Mouse (Mus musculus): ENCODE results near the gene Dpy19l1.

Gene Dpy19l1

GRCm38 (mm10) chr9:24470166-24470565 is 32.8 kb downstream of the Dpy19l1 start:
- DNase-seq (ENCODE audit: low read depth): no peak

- DNase-seq (ENCODE audit: low read depth): peak; percentile 25
These were observed 35.8 kb downstream of the Dpy19l1 start for GRCm38 (mm10) chr9:24467186-24467585.

GRCm38 (mm10) chr9:24466649-24467048 is 36.3 kb downstream of the Dpy19l1 start:
- no peak for DNase-seq (ENCODE audit: low read depth)

- DNase-seq (ENCODE audit: low read depth): no peak
These were observed 41.5 kb downstream of the Dpy19l1 start for GRCm38 (mm10) chr9:24461379-24461961.

GRCm38 (mm10) chr9:24453833-24454232 is 49.1 kb downstream of the Dpy19l1 start:
- DNase-seq (ENCODE audit: low read depth): no peak

- no peak for DNase-seq (ENCODE audit: low read depth)
These were observed 52.0 kb downstream of the Dpy19l1 start for GRCm38 (mm10) chr9:24450976-24451375.

- no peak for DNase-seq (ENCODE audit: low read depth)
These were observed 52.4 kb downstream of the Dpy19l1 start for GRCm38 (mm10) chr9:24450524-24450923.

GRCm38 (mm10) chr9:24434901-24435300 is 68.0 kb downstream of the Dpy19l1 start:
- no peak for DNase-seq (ENCODE audit: low read depth)

GRCm38 (mm10) chr9:24429721-24430120 is 73.2 kb downstream of the Dpy19l1 start:
- DNase-seq (ENCODE audit: low read depth): no peak

- DNase-seq (ENCODE audit: low read depth): peak; percentile 62
These were observed 77.3 kb downstream of the Dpy19l1 start for GRCm38 (mm10) chr9:24425679-24426078.

- DNase-seq (ENCODE audit: low read depth): no peak
These were observed 79.7 kb downstream of the Dpy19l1 start for GRCm38 (mm10) chr9:24423241-24423640.

- DNase-seq (ENCODE audit: low read depth): no peak
These were observed 81.1 kb downstream of the Dpy19l1 start for GRCm38 (mm10) chr9:24421888-24422287.

- no peak for DNase-seq (ENCODE audit: low read depth)
These were observed 81.7 kb downstream of the Dpy19l1 start for GRCm38 (mm10) chr9:24421221-24421620.

- no peak for DNase-seq (ENCODE audit: low read depth)
These were observed 82.8 kb downstream of the Dpy19l1 start for GRCm38 (mm10) chr9:24420144-24420543.

GRCm38 (mm10) chr9:24418281-24418680 is 84.7 kb downstream of the Dpy19l1 start:
- no peak for DNase-seq (ENCODE audit: low read depth)

- DNase-seq (ENCODE audit: low read depth): no peak
These were observed 91.5 kb downstream of the Dpy19l1 start for GRCm38 (mm10) chr9:24411483-24411882.

- DNase-seq (ENCODE audit: low read depth): no peak
These were observed 92.5 kb downstream of the Dpy19l1 start for GRCm38 (mm10) chr9:24410439-24410838.

GRCm38 (mm10) chr9:24407992-24408391 is 94.9 kb downstream of the Dpy19l1 start:
- DNase-seq (ENCODE audit: low read depth): no peak

GRCm38 (mm10) chr9:24394146-24394545 is 108.8 kb downstream of the Dpy19l1 start:
- DNase-seq (ENCODE audit: low read depth): peak; percentile 26

GRCm38 (mm10) chr9:24390807-24391370 is 112.1 kb downstream of the Dpy19l1 start:
- DNase-seq (ENCODE audit: low read depth): no peak

- DNase-seq (ENCODE audit: low read depth): no peak
These were observed 115.7 kb downstream of the Dpy19l1 start for GRCm38 (mm10) chr9:24387230-24387629.

- no peak for DNase-seq (ENCODE audit: low read depth)
These were observed 123.6 kb downstream of the Dpy19l1 start for GRCm38 (mm10) chr9:24379321-24379720.

GRCm38 (mm10) chr9:24378848-24379247 is 124.1 kb downstream of the Dpy19l1 start:
- no peak for DNase-seq (ENCODE audit: low read depth)

All from NIH3T3 (cell line).